Mouse (Mus musculus): ENCODE data around the gene Scd2.

- TF ChIP-seq CTCF (IDR thresholded peaks at IDR 0.05; ENCODE audit: control insufficient read depth, insufficient read depth, insufficient replicate concordance, low read depth, low read length) (no peak), POLR2A (IDR thresholded peaks at IDR 0.05; ENCODE audit: control insufficient read depth, low read depth, low read length) (no peak)
These were observed 27.0 kb upstream of the Scd2 start for GRCm38 (mm10) chr19:44266458-44266823.

Measured in testis, adult 2 months (tissue).